In genomic region chr12:89983399-89983798, GRCm38 (mm10) we compare ENCODE assay signal across 15 mouse cellular contexts.
DNase-seq lines count a peak whose midpoint lies in the region; ATAC-seq and TF ChIP-seq lines count a peak whose summit lies in the region.
"Had no signal": no experiment of that assay in that cellular context is flagged by ENCODE, and none has a peak within 500 bp of the region (broad histone marks: within the 10 kb centered on the region; RNA-seq: fewer than 3 reads in every experiment).

No protein-coding gene starts in this region.

- no peaks in the 10 kb centered on the region for H3K27me3 ChIP-seq in forebrain, embryonic 12.5 days
- H3K27me3 ChIP-seq in hindbrain, postnatal 0 days (ENCODE audit: insufficient read depth, low read length), result no peaks in the 10 kb centered on the region
- H3K27me3 ChIP-seq in lung, postnatal 0 days (replicated peaks; ENCODE audit: insufficient read depth, low read length), result no peaks in the 10 kb centered on the region
- H3K27me3 ChIP-seq: heart, embryonic 15.5 days had no signal

- H3K4me1 ChIP-seq in forebrain, embryonic 12.5 days, result peaks cover 14% of the 10 kb centered on the region
- no peaks in the 10 kb centered on the region for H3K4me1 ChIP-seq in hindbrain, postnatal 0 days (ENCODE audit: insufficient read depth, low read length)
- H3K4me1 ChIP-seq in lung, postnatal 0 days (ENCODE audit: insufficient read depth, low read depth, low read length), result no peaks in the 10 kb centered on the region
- H3K4me1 ChIP-seq: heart, embryonic 15.5 days had no signal

- ATAC-seq in cerebellum, adult (ENCODE audit: insufficient number of reproducible peaks, low FRiP score, low TSS enrichment), result peak; percentile 97
- ATAC-seq in forebrain, embryonic 12.5 days (ENCODE audit: low FRiP score), result no peak
- ATAC-seq in hindbrain, postnatal 0 days, result no peak
- ATAC-seq in lung, postnatal 0 days, result no peak

- no peak for TF ChIP-seq CTCF in hindbrain, postnatal 0 days (IDR thresholded peaks at IDR 0.05; ENCODE audit: low read depth)
- no peak for TF ChIP-seq CTCF in lung, postnatal 0 days (IDR thresholded peaks at IDR 0.05)

- TF ChIP-seq EP300 in lung, postnatal 0 days (IDR thresholded peaks at IDR 0.05), result no peak

- no peak for DNase-seq in cerebellum, postnatal 4 days (ENCODE audit: low spot score in 2 of 2)
- DNase-seq in cerebellum, adult 18-20 months, result peak; percentile 70 to 77
- DNase-seq in hindbrain, postnatal 0 days (ENCODE audit: low spot score), result peak; percentile 4
- DNase-seq in lung, postnatal 25 days (ENCODE audit: low spot score), result no peak
- no peak for DNase-seq in lung, postnatal 0 days (ENCODE audit: low spot score)
- no peak for DNase-seq in right cerebral cortex, postnatal 4 days
- DNase-seq: adrenal gland, adult 8-10 months; heart, adult 11 months; lung, adult 2 months; right cerebral cortex, postnatal 25 days had no signal

- no peaks in the 10 kb centered on the region for H3K36me3 ChIP-seq in forebrain, embryonic 12.5 days (replicated peaks)
- no peaks in the 10 kb centered on the region for H3K36me3 ChIP-seq in hindbrain, postnatal 0 days (ENCODE audit: insufficient read depth, low read length)
- no peaks in the 10 kb centered on the region for H3K36me3 ChIP-seq in lung, postnatal 0 days (ENCODE audit: insufficient read depth, low read length)
- H3K36me3 ChIP-seq: heart, embryonic 15.5 days had no signal

- H3K27ac ChIP-seq in forebrain, embryonic 12.5 days, result 0 out of 2 replicates have a peak overlapping the region, but pooled peaks have one; percentile 19
- no peak overlapping the region; the same call in 1 of the 2 replicates for H3K27ac ChIP-seq in hindbrain, postnatal 0 days
- no peak overlapping the region for H3K27ac ChIP-seq in lung, postnatal 0 days (ENCODE audit: low read length)
- H3K27ac ChIP-seq: heart, embryonic 15.5 days; kidney, postnatal 0 days had no signal

- no peak overlapping the region for H3K9ac ChIP-seq in forebrain, embryonic 12.5 days
- H3K9ac ChIP-seq in hindbrain, postnatal 0 days (replicated peaks; ENCODE audit: low read length), result no peak overlapping the region
- no peak overlapping the region for H3K9ac ChIP-seq in lung, postnatal 0 days (replicated peaks; ENCODE audit: low read depth)
- H3K9ac ChIP-seq: heart, embryonic 15.5 days had no signal

- H3K4me2 ChIP-seq in forebrain, embryonic 12.5 days, result no peak overlapping the region
- no peak overlapping the region for H3K4me2 ChIP-seq in hindbrain, postnatal 0 days (ENCODE audit: low read depth, low read length)
- no peak overlapping the region for H3K4me2 ChIP-seq in lung, postnatal 0 days (replicated peaks; ENCODE audit: low read depth, low read length)
- H3K4me2 ChIP-seq: heart, embryonic 15.5 days had no signal

- no peaks in the 10 kb centered on the region for H3K9me3 ChIP-seq in forebrain, embryonic 12.5 days
- no peaks in the 10 kb centered on the region for H3K9me3 ChIP-seq in hindbrain, postnatal 0 days (ENCODE audit: low read length)
- H3K9me3 ChIP-seq in lung, postnatal 0 days (ENCODE audit: low read length), result no peaks in the 10 kb centered on the region
- H3K9me3 ChIP-seq: heart, embryonic 15.5 days had no signal

- no peak overlapping the region for H3K4me3 ChIP-seq in forebrain, embryonic 12.5 days (replicated peaks)
- no peak overlapping the region for H3K4me3 ChIP-seq in hindbrain, postnatal 0 days (ENCODE audit: low read length)
- H3K4me3 ChIP-seq in lung, postnatal 0 days (ENCODE audit: low read depth, low read length), result no peak overlapping the region
- H3K4me3 ChIP-seq: heart, embryonic 15.5 days; myocyte had no signal

Comparison
In these comparisons a context has a peak if more than half of its experiments do, and no peak if none do; other contexts are left out.
1. DNase-seq: peak in cerebellum, adult 18-20 months (2 of 2) and hindbrain, postnatal 0 days (single experiment); none in cerebellum, postnatal 4 days (0 of 2), lung, postnatal 25 days (single experiment), lung, postnatal 0 days (single experiment) and right cerebral cortex, postnatal 4 days (single experiment).